Mouse (Mus musculus): Measurements from ENCODE around the gene Lin7b. TPM values are rescaled to one million over a fixed set of nuclear protein-coding genes. Genes with fewer than 3 reads are reported as not detected.

Gene Lin7b
- polyA plus RNA-seq (2016; fragmentation: Nextera tagmentation; extraction: Ambion mirVana): 0.89 and 1.5 TPM in 2 replicates

GRCm38 (mm10) chr7:45370475-45371311, at the start of gene Lin7b:
TSS of gene Lin7b (minus strand) at chr7:45370583.
- Histone ChIP-seq H3K36me3 (peaks cover 37% of the 10 kb centered on the region), H3K27ac (peak within 1 kb of the TSS; percentile 59; the same call in 1 of the 2 replicates), H3K4me3 (peak within 1 kb of the TSS; percentile 63), H3K4me1 (replicated peaks) (peaks cover 43% of the 10 kb centered on the region), H3K9me3 (no peaks in the 10 kb centered on the region), H3K27me3 (ENCODE audit: insufficient read depth, poor library complexity, severe bottlenecking) (peaks cover 38% of the 10 kb centered on the region)
- WGBS: 11% methylated on average over 28 of the region's 28 CpGs
- DNase-seq (ENCODE audit: low spot score): peak; percentile 88

- WGBS: 8% methylated on average over 13 of the region's 13 CpGs
- Histone ChIP-seq H3K27ac (no peak overlapping the region), H3K4me3 (peak overlapping the region; percentile 11; the same call in 1 of the 2 replicates), H3K27me3 (ENCODE audit: insufficient read depth, poor library complexity, severe bottlenecking) (peaks cover 93% of the 10 kb centered on the region), H3K9me3 (no peaks in the 10 kb centered on the region), H3K36me3 (peaks cover 26% of the 10 kb centered on the region), H3K4me1 (replicated peaks) (peaks cover 42% of the 10 kb centered on the region)
- no peak for DNase-seq (ENCODE audit: low spot score)
Observed at GRCm38 (mm10) chr7:45417962-45418492, 47.6 kb upstream of the Lin7b start.

- no peak overlapping the region for H3K27ac ChIP-seq
- peak overlapping the region; percentile 30 for H3K4me3 ChIP-seq
Observed at GRCm38 (mm10) chr7:45415636-45416035, 45.3 kb upstream of the Lin7b start.

GRCm38 (mm10) chr7:45414740-45415224, 44.4 kb upstream of the Lin7b start:
- H3K36me3 ChIP-seq: no peaks in the 10 kb centered on the region
- H3K27me3 ChIP-seq (ENCODE audit: insufficient read depth, poor library complexity, severe bottlenecking): peaks cover 100% of the 10 kb centered on the region
- H3K4me3 ChIP-seq: no peak overlapping the region

More at GRCm38 (mm10) chr7:45415636-45416035, 45.3 kb upstream of the Lin7b start:
- DNase-seq (ENCODE audit: low spot score): no peak
- peaks cover 3% of the 10 kb centered on the region for H3K36me3 ChIP-seq
- peaks cover 100% of the 10 kb centered on the region for H3K27me3 ChIP-seq (ENCODE audit: insufficient read depth, poor library complexity, severe bottlenecking)
- H3K4me1 ChIP-seq (replicated peaks): peaks cover 43% of the 10 kb centered on the region
- 11% methylated on average over 37 of the region's 37 CpGs for WGBS
- no peaks in the 10 kb centered on the region for H3K9me3 ChIP-seq

GRCm38 (mm10) chr7:45413864-45414739, 43.7 kb upstream of the Lin7b start:
- peak overlapping the region; percentile 70; the same call in 1 of the 2 replicates for H3K27ac ChIP-seq
- H3K4me1 ChIP-seq (replicated peaks): peaks cover 38% of the 10 kb centered on the region
- no peaks in the 10 kb centered on the region for H3K9me3 ChIP-seq
- DNase-seq (ENCODE audit: low spot score): no peak
- 1% methylated on average over 27 of the region's 27 CpGs for WGBS
- H3K4me3 ChIP-seq: peak overlapping the region; percentile 59
- no peaks in the 10 kb centered on the region for H3K36me3 ChIP-seq
- H3K27me3 ChIP-seq (ENCODE audit: insufficient read depth, poor library complexity, severe bottlenecking): peaks cover 100% of the 10 kb centered on the region

More at GRCm38 (mm10) chr7:45414740-45415224, 44.4 kb upstream of the Lin7b start:
- WGBS: 45% methylated on average over 12 of the region's 12 CpGs
- Histone ChIP-seq H3K9me3 (no peaks in the 10 kb centered on the region), H3K4me1 (replicated peaks) (peaks cover 38% of the 10 kb centered on the region), H3K27ac (no peak overlapping the region)
- DNase-seq (ENCODE audit: low spot score): no peak

- Histone ChIP-seq H3K4me1 (replicated peaks) (peaks cover 32% of the 10 kb centered on the region), H3K9me3 (no peaks in the 10 kb centered on the region), H3K27me3 (ENCODE audit: insufficient read depth, poor library complexity, severe bottlenecking) (peaks cover 100% of the 10 kb centered on the region), H3K4me3 (peak within 1 kb of the TSS; percentile 59), H3K36me3 (no peaks in the 10 kb centered on the region), H3K27ac (peak within 1 kb of the TSS; percentile 70; the same call in 1 of the 2 replicates)
- 3% methylated on average over 45 of the region's 45 CpGs for WGBS
- peak; percentile 49 for DNase-seq (ENCODE audit: low spot score)
Observed at GRCm38 (mm10) chr7:45413113-45413863, 42.9 kb upstream of the Lin7b start, which contains the start of gene Ntf5. TSS of gene Ntf5 (plus strand) at chr7:45413695.

- Histone ChIP-seq H3K9me3 (no peaks in the 10 kb centered on the region), H3K4me1 (replicated peaks) (peaks cover 23% of the 10 kb centered on the region), H3K4me3 (no peak overlapping the region), H3K27ac (no peak overlapping the region), H3K27me3 (ENCODE audit: insufficient read depth, poor library complexity, severe bottlenecking) (peaks cover 100% of the 10 kb centered on the region), H3K36me3 (no peaks in the 10 kb centered on the region)
- 80% methylated on average over 2 of the region's 2 CpGs for WGBS
- no peak for DNase-seq (ENCODE audit: low spot score)
Observed at GRCm38 (mm10) chr7:45412421-45412820, 42.0 kb upstream of the Lin7b start.

- no peaks in the 10 kb centered on the region for H3K36me3 ChIP-seq
- H3K4me3 ChIP-seq: no peak overlapping the region
- WGBS: 88% methylated on average over 8 of the region's 8 CpGs
- no peaks in the 10 kb centered on the region for H3K9me3 ChIP-seq
- H3K27me3 ChIP-seq (ENCODE audit: insufficient read depth, poor library complexity, severe bottlenecking): peaks cover 99% of the 10 kb centered on the region
- DNase-seq (ENCODE audit: low spot score): no peak
- peaks cover 32% of the 10 kb centered on the region for H3K4me1 ChIP-seq (replicated peaks)
- no peak overlapping the region for H3K27ac ChIP-seq
Observed at GRCm38 (mm10) chr7:45409497-45410163, 39.2 kb upstream of the Lin7b start.

- no peak overlapping the region for H3K4me3 ChIP-seq
- 88% methylated on average over 17 of the region's 17 CpGs for WGBS
- H3K9me3 ChIP-seq: no peaks in the 10 kb centered on the region
- no peak overlapping the region for H3K27ac ChIP-seq
- H3K4me1 ChIP-seq (replicated peaks): peaks cover 27% of the 10 kb centered on the region
- H3K27me3 ChIP-seq (ENCODE audit: insufficient read depth, poor library complexity, severe bottlenecking): peaks cover 92% of the 10 kb centered on the region
- DNase-seq (ENCODE audit: low spot score): no peak
- no peaks in the 10 kb centered on the region for H3K36me3 ChIP-seq
Observed at GRCm38 (mm10) chr7:45408949-45409348, 38.6 kb upstream of the Lin7b start.

- Histone ChIP-seq H3K4me1 (replicated peaks) (peaks cover 21% of the 10 kb centered on the region), H3K27me3 (ENCODE audit: insufficient read depth, poor library complexity, severe bottlenecking) (peaks cover 86% of the 10 kb centered on the region), H3K27ac (no peak overlapping the region), H3K36me3 (no peaks in the 10 kb centered on the region), H3K4me3 (no peak overlapping the region), H3K9me3 (no peaks in the 10 kb centered on the region)
- no peak for DNase-seq (ENCODE audit: low spot score)
- 78% methylated on average over 7 of the region's 7 CpGs for WGBS
Observed at GRCm38 (mm10) chr7:45408351-45408750, 38.0 kb upstream of the Lin7b start.

GRCm38 (mm10) chr7:45407836-45408235, 37.5 kb upstream of the Lin7b start:
- no peak for DNase-seq (ENCODE audit: low spot score)
- H3K4me3 ChIP-seq: no peak overlapping the region
- no peaks in the 10 kb centered on the region for H3K9me3 ChIP-seq
- H3K4me1 ChIP-seq (replicated peaks): peaks cover 17% of the 10 kb centered on the region
- no peaks in the 10 kb centered on the region for H3K36me3 ChIP-seq
- peaks cover 81% of the 10 kb centered on the region for H3K27me3 ChIP-seq (ENCODE audit: insufficient read depth, poor library complexity, severe bottlenecking)
- 84% methylated on average over 10 of the region's 10 CpGs for WGBS
- no peak overlapping the region for H3K27ac ChIP-seq
